Mouse (Mus musculus): Measurements from ENCODE around the gene Nkx2-2.

The Nkx2-2 gene

DNA sequence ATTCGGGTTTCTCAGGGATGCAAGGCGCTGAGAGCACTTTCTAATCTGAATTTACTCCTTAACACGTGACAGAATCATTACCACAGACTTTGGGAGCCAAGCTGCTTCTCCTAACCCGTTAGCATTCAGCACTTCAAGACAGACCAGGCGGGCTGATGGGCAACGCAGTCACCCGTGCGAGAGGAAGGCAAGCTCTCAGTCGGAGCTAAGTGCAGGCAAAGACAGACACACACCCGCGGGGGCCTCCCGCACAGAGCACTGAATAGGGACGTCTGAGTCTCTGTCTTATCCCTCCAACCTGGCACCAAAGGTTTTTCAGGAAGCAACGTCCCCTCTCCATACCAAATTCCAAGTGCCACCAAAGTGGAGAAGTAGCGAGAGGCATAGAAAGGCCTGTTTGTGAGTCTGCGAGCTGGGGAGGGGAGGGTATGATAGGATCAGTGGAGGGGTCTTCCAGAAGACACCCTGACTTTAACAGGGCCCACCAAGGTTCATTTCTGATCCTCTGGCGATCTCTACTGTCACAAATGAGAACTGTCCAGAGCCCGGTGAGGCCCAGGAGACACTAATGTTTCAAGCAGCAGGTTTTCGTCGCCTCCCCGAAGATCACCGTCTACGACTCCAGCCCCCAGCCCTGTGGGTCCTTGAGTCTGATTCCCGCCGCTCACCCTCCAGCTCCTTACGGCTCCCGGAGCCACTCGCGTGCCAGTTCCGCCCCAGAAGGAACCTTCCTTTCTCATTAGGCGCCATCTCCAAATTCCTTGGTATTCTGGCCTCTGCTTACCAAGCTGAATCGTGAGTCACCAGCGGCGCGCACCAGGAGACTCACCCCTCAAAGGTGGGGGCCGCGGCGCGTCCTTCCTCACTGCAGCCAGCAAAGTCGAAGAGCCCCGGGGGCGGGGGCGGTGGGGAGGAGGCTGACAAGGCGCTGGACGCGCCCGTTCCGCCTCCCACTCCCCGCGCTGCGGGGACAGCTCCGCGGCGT, at the start of gene Nkx2-2:
Nkx2-2 (minus strand) TSS at position 973 of the 985 bp plus-strand sequence.
- DNase-seq (ENCODE audit: low spot score in 2 of 2), result no peak

DNA sequence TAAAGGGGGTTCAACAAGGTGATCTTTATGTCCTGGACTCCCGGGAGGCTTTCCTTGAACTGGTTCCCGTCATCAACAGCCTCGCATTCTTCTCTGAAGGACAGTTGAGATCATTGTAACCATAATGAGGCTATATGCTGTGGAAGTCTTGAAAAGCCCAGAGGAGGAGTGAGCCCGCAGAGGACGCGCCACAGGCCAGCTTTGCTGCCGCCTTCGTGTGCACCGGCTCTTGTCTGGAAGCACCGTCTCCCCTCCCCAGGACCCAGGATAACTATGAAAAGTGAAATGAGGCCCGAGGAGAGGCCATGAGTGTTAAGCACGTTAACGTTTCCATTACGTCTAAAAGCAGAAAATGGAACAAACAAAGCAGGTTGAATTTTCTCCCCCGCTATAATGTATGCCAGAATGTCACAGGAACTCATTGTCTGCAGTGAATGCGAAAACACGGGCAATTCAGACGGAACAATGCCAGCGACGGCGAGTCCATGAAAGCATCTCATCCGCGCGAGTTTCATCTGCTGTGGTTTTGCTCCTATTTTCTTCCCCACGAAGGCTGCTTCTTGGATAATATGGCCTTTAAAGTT, 41.8 kb upstream of the Nkx2-2 start:
- DNase-seq (ENCODE audit: low spot score in 2 of 2), result no peak

DNA sequence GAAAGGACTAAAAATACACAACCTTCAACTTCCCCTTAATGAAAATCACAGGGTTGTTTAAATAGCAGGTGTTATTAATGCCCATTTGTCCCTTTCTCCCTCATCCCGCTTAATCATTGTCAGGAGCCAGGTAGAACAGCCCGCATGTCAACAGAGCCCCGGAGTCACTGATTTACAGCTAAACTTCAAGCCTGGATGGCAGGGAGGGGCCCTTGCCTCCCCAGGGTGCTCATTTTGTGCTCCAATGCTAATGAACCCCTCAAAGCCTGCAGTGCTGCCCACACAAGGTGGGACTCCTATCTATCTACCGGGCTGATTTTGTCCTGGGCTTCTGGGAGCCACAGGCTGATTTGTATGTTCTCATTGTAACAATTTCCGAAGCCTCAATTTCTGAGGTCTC, 37.1 kb upstream of the Nkx2-2 start:
- DNase-seq (ENCODE audit: low spot score in 2 of 2), result no peak

DNA sequence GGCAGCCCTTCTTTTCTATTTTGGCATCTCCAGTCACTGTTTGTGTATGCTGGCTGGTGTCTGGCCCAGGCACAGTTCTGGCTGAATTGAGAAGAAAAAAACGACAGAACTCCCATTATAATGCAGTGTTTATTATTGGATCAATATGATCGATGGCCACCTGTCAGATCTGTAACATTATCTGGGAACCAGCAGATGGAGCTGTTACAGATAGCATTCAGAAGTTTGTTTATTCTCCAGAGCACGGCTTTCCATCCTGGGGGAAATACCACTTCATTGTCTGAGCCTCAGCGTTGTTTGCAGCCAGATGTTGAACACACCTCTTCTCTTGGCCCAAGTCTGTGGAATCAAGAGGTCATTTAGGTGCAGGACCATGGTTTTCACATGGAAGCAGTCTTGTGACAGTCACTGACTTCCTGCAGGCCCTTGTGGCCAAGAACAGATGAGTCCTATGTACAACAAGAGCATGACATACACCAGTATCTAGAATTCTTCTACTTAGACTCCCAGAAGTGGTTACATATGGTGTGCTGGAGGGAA, 11.1 kb upstream of the Nkx2-2 start:
- DNase-seq (ENCODE audit: low spot score in 2 of 2), result no peak

DNA sequence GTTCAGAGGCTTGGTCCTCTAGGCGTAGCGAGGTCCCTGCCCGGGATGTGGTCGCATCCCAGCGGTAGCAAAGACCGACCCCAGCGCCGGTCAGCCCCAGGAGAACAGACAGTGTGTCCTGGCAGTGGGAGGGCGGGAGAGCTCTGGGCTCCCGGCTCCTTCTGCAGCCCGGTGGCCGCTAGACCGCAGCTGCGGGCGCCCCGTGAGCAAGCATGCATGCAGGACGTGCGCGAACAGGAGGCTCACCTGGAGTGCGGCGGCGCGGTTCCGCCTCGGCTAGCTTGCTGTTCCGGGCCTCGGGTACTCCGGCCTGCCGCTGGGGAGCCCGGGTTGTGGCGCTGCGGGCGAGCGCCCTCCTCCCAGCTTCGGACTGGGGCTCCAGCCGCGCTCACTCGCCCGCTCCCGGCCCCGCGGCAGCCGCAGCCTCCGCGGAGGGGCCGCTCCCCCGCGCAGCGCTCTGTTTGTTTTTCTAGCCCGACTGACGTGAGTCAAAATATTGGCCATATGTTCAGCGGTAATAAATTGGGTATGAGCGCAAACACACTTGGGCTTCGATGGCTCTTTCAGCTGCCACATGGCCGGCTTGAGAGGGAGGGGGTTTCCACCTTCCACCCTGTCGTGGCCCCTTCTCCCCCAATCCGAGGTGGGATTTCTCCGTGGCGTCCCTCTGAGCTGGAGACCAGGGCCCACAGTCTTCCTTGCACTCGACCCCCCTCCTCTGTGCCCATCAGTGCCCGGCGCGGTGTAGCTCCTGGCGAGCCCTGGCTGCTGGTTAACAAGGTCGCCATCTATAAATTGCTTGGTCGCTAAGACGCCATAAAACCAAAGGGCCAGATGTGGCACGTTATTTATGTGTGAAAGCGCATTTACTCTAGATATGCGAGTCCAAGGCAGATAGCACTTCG, 920 bp upstream of the Nkx2-2 start:
- DNase-seq (ENCODE audit: low spot score in 2 of 2), result no peak

DNA sequence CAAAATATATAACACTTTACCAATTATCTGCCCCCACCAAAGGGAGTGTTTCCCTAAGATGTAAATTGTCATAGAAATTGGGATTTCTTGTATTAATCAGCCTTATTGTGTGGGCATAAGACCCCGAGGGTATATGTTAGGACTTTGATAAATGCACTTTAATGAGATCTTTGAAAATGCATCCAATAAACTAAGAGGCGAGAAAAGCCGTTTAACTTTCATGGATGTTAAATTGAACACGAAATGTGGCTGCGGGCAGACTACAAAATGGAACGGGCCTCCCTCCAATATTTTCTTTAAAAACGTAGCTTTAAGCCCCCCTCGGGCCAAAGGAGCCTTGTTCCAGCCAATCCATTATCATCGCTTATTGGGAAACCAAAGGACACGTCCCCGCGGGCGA, 1.3 kb downstream of the Nkx2-2 start:
- DNase-seq (ENCODE audit: low spot score in 2 of 2), result no peak

DNA sequence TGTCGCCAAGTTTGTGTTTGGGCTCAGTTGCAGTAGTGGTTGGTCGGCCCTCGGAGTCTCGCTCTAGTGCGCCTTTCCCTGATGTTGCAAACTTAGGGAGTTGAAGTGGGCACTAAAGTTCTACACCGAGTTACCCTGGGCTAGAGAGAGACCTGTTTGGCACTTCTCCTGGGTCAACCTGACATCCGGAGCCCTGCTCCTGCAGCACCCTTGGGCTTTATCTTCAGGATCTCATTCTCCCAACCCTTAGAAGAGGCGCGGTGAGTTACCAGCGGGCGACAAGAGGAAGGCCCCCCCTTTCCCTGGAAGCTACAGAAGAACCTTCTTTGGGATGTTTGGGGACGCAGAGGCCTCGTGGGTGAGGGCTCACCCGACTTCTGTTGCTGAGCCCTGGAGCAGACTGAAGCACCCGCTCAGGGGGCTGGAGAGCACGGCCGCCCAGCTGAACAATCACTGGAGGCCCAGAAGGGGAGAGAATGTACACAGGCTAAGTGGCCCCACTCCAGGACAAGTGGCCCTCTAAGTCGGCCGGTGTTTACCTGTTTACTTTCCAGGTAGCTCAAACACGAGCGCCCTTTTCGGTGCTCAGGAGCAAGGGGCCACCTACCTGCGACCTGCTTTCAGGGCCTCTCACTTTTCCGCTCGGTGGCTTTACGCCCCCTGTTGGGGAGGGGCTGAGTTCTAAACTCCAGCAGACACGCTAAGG, 3.6 kb downstream of the Nkx2-2 start:
- no peak for DNase-seq (ENCODE audit: low spot score in 2 of 2)

DNA sequence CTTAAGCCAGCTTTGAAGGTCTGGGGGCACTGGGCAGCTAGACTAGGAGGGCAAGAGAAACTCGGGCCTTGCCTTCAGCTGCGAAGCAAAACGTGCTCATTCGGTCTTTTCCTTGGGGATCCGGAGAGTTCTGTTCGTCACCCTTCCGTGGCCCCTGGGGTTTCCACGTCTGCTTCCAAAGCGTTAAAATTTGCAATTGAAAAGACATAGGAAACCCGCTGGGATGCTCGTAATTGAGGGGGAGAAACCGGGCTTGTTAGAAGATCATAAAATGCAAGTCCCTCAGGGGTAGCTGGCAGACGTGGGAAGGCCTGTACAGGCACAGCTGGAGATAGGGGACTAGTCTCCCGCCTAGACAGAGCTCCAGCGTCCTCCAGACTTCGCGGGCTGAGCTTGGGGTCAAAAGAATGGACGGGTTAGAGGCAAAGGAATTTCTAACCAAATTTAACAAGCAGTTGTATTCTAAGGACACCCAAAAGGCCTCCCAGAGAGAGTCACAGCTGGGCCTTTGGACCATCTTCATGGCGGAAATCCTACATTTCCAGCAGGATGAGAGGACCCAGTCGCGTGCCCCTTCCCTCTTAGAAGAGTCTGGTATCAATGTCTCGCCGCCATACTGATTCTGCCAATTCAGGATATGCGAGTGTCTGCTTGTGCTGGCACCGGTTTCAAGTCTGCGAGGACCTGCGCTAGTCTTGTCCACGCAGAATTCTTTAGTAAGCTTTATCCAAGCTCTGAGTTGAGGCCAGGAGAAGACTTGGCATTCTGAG, 4.3 kb downstream of the Nkx2-2 start:
- DNase-seq (ENCODE audit: low spot score in 2 of 2), result no peak

DNA sequence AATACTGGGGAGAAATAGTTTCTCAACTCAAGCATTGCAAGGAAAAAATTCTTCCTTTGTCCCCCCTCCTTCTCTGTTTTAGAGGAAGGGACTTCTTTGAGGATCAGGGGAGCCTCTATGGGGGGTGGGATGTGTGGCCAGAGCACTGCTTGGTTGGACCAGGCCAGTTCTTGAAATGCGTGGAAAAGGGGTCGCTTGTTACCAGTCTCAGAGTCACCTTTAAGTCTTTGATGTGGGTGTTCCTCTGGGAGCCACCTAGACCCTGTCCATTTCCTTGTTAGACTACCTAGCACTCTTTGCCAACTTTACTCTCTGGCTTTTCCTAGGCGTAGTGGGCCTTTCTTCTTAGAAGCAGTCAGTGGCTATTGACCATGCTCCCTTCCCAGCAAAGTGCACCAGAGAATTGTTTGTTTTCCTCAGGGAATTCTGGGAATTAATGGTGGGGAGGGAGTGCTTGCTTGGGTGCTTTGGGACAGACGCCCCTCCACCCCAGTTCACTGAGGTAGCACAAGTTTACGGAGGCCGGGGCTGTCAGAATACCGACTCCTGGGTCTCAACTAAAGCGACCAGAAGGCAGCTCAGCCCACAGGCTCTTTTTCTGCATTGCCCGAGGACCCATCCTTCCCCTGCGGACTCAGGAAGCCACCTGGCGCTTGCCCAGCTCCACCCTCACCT, 5.0 kb downstream of the Nkx2-2 start:
- DNase-seq (ENCODE audit: low spot score in 2 of 2), result no peak

DNA sequence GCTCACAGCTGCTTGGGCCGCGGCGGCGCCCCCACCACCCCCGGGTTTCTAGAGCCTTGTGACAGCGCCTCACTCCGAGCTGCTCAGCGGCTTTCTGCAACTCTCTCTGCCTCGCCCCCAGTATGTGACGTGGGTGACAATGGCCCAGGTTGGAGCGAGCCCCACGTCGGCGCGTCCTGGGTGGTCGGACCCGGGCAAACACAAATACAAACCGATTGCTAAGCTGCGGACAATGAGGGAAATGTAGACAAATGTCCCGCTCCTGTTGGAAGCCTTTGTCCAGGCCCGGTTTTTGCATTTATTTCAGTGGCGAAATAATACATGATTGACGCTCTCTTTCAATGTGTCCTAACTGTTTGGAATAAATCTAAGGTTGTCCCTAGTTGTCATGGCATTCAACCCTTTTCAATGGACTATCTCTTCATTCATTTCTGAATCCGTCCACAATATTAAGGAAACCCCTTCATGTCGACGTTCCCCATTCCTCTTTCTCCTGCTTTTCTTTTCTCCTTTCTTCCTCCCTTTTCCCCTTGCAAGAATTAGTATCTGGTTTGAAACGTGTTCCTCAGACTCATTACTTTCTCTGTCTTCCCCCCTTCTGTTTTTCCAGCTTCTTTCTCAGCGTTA, 5.9 kb downstream of the Nkx2-2 start:
- DNase-seq (ENCODE audit: low spot score in 2 of 2), result no peak

DNA sequence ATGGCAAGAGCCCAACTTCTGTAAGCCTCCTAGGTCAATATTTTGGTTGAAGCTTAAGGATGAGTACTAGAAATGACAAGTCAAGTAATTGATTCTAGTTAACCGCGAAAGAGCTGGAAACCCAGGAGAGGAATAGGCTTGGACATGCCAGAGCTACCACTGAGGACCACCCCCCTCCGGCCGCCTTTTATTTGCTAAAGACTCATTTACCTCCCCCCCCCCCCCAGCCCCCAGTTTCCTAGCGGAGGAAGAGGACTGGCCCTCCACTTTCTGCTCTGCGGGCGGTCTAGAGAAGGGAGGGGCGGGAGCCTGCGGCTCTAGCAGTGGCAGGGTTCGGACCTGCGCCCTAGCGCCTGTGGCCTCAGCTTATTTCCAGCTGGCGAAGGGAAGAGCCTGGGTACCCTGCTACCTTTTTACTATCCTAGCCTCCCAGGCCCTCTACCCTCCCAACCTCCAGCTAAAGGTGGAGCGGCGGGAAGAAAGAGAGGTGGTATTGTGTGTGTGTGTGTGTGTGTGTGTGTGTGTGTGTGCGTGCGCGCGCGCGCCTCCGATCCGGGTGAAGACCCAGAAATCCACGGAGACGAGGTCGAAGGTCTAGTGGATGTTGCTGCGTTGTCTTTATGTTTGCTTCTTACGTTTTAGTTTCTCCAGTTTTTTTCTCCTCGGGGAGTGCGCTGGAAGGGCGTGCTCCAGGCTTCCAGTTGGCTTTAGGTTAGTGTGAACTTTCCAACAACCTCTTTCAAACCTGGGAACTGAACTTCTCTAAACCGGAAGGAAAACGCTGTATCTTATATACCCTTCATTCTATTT, 6.8 kb downstream of the Nkx2-2 start:
- DNase-seq (ENCODE audit: low spot score in 2 of 2), result no peak

DNA sequence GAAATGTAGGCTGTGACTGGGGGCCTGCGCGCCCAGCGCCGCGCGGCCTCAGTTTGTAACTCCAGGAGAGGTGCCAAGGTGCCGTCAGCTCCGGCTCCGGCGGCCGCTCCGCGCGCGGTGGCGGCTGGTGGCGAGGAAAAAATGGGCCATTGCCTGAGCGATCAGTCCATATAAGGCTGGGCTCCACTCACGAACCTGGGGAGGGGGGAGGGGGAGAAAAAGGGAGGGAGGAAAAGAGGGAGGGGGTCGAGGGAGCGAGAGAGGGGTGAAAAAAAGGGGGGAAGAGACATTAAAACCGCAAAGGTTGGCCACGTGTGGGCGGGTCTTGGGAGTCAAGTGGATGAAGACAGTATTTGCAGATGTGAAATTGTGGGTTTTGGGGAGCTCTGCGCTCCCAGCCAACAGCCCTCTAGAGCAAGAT, 7.8 kb downstream of the Nkx2-2 start:
- no peak for DNase-seq (ENCODE audit: low spot score in 2 of 2)

DNA sequence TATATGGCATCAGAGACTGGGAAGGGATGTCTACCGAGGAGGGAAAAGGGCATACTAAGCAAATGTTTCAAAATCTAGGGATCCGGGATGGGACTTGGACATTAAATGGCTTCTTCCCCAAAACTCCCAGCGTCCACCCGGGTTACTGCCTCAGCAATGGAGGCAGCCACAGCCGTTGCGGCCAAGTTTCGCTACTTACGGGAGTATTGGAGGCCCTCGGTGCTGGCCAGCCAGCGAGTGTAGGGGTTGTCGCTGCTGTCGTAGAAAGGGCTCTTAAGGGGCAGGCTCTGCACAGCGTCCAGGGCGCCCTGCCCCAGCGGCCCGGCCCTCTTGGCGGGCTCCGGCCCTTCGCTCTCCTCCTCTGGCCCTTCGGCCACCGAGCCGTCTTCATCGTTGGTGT, 8.5 kb downstream of the Nkx2-2 start:
- DNase-seq (ENCODE audit: low spot score in 2 of 2), result no peak

DNA sequence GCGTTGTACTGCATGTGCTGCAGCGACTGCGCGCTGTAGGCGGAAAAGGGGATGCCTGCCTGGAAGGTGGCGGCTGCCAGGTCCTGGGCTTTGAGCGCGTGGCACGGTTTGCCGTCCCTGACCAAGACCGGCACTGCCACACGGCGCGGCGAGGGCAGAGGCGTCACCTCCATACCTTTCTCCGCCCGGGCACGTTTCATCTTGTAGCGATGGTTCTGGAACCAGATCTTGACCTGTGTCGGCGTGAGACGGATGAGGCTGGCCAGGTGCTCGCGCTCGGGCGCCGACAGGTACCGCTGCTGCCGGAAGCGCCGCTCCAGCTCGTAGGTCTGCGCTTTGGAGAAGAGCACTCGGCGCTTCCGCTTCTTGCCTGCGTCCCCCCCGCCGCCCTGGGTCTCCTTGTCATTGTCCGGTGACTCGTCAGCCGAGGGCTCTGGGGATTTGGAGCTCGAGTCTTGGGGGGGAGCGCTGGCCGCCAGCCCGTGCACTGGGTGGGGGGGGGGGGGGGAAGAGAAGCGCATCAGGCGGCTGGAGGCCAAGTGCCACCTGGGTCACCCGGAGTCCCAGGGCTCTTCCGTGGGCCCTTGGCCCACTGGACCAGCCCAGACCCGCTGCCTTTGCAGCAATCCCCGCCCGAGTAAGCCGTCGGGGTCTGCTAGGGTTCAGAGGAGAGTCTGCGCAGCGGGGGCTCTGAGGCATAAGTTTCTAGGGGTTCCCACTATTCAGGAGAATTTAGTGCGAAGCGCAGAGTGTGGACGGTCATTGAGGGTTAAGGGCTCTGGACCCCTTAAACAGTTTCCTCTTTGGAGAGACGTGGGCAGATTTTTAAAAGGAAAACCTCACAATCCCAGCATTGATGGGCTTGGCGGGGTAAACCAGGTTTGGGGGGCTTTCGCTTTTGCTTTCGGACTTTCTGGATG, 9.7 kb downstream of the Nkx2-2 start:
- no peak for DNase-seq (ENCODE audit: low spot score in 2 of 2)

DNA sequence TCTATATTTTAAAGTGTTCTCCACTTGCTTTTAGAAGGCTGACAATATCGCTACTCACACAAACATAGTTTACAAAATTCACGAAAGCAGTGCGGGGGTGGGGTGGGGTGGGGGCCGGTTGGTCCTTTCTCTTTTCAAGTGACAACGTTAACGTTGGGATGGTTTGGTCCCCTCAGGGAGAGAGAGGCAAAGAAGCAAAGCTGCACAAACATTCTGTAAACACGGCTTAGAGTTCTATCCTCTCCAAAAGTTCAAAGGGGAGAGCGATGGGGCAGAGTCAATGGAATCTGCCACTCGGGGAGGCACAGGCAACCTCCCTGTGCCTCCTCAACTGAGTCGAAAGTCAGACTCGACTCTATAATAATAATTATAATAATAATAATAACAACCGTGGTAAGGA, 10.5 kb downstream of the Nkx2-2 start:
- no peak for DNase-seq (ENCODE audit: low spot score in 2 of 2)

DNA sequence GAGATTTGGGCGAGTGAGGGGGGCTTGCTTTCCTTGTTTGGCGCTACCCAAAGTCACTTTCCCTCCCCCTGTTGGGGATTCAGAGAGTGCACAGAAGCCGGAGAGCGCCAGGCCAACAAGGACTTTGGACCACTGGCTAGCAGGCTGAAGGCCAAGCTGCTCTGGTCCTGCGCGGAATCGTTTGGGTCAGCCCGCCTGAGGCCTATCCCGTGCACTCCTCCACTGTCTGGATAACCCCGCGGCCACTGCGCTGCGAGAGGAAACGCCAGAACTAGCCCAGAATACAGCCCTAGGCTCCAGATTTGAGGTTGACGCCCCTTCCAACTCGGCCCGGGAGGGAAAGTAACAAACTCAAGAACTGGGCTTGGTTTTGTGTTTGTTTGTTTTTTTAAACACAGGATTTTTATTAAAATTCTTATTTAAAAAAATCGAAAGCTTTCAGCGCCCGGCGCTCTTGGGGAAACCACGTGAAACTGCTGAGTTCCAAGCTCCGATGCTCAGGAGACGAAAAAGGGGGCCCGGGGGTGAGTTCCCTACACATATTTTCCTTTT, 11.3 kb downstream of the Nkx2-2 start:
- DNase-seq (ENCODE audit: low spot score in 2 of 2), result no peak

Measured in frontal cortex, postnatal 36 days (tissue).